Mouse (Mus musculus) forebrain, embryonic 10.5 days (tissue): ENCODE results near the gene Spats2l. TPM values are rescaled to one million over a fixed set of nuclear protein-coding genes. Genes with fewer than 3 reads are reported as not detected.

Experiments
- DNase-seq: peaks from one replicate; pipeline ENCODE4 v3.0.0-alpha.2; 2017; ENCODE audit warnings: low spot score; ENCODE audit errors: extremely low spot score
- H3K27ac ChIP-seq: fragments of 300-500 bp; sonication (generic); 2 replicates; pipeline ENCODE4 v1.5.1; 2016; ENCODE audit warnings: mild to moderate bottlenecking
- H3K27me3 ChIP-seq: fragments of 300-500 bp; sonication (generic); 2 replicates; pipeline ENCODE4 v1.6.1; 2016; ENCODE audit warnings: mild to moderate bottlenecking; ENCODE audit not compliant: poor library complexity, severe bottlenecking
- H3K36me3 ChIP-seq: fragments of 300-500 bp; sonication (generic); replicated peaks from 2 replicates; pipeline ENCODE4 v1.6.1; 2016; ENCODE audit warnings: mild to moderate bottlenecking, moderate library complexity
- H3K4me1 ChIP-seq: fragments of 300-500 bp; sonication (generic); 2 replicates; pipeline ENCODE4 v1.6.1; 2016
- H3K4me3 ChIP-seq: fragments of 300-500 bp; sonication (generic); 2 replicates; pipeline ENCODE4 v1.5.1; 2016; ENCODE audit warnings: mild to moderate bottlenecking, moderate library complexity
- H3K9me3 ChIP-seq: fragments of 300-500 bp; sonication (generic); 2 replicates; pipeline ENCODE4 v1.6.1; 2016; ENCODE audit warnings: mild to moderate bottlenecking, moderate library complexity
- WGBS: fragments of 180-500 bp; shearing (Covaris S2); methylation state at CpG from one replicate; pipeline ENCODE4 v1.1.7; 2016; 5-methylcytosine and 5-hydroxymethylcytosine counted together
- polyA plus RNA-seq: library from polyadenylated mRNA; unstranded; fragments of >200 nt; fragmentation: Nextera tagmentation; extraction: Ambion mirVana; gene quantifications from 2 replicates; pipeline ENCODE4 v1.2.1, GENCODE M21; 2016

Gene Spats2l
- polyA plus RNA-seq: 19.0 and 19.9 TPM in 2 replicates

- Histone ChIP-seq H3K27ac (peak within 1 kb of the TSS; percentile 95), H3K9me3 (no peaks in the 10 kb centered on the region), H3K36me3 (no peaks in the 10 kb centered on the region), H3K4me1 (peaks cover 38% of the 10 kb centered on the region), H3K4me3 (peak within 1 kb of the TSS; percentile 87), H3K27me3 (peaks cover 33% of the 10 kb centered on the region)
- WGBS: under 1% methylated on average over 22 of the region's 22 CpGs
- peak; percentile 69 for DNase-seq
These were observed at the start of gene Spats2l for GRCm38 (mm10) chr1:57774001-57774667. Gene Spats2l, plus strand, starts transcription at chr1:57774162.

GRCm38 (mm10) chr1:57725268-57725667 is 48.7 kb upstream of the Spats2l start:
- no peaks in the 10 kb centered on the region for H3K9me3 ChIP-seq
- 88% methylated on average over 5 of the region's 5 CpGs for WGBS
- DNase-seq: no peak
- H3K36me3 ChIP-seq: no peaks in the 10 kb centered on the region
- H3K4me1 ChIP-seq: peaks cover 5% of the 10 kb centered on the region; the same call in 1 of the 2 replicates
- H3K27ac ChIP-seq: no peak overlapping the region
- H3K4me3 ChIP-seq: no peak overlapping the region
- H3K27me3 ChIP-seq: no peaks in the 10 kb centered on the region

GRCm38 (mm10) chr1:57735877-57736276 is 38.1 kb upstream of the Spats2l start:
- no peaks in the 10 kb centered on the region for H3K36me3 ChIP-seq

GRCm38 (mm10) chr1:57741740-57742139 is 32.2 kb upstream of the Spats2l start:
- no peak overlapping the region for H3K27ac ChIP-seq
- 91% methylated on average over 8 of the region's 8 CpGs for WGBS
- no peaks in the 10 kb centered on the region for H3K9me3 ChIP-seq
- DNase-seq: no peak
- peaks cover 10% of the 10 kb centered on the region for H3K4me1 ChIP-seq
- no peaks in the 10 kb centered on the region for H3K36me3 ChIP-seq
- H3K4me3 ChIP-seq: no peak overlapping the region
- H3K27me3 ChIP-seq: no peaks in the 10 kb centered on the region

More at GRCm38 (mm10) chr1:57735877-57736276, 38.1 kb upstream of the Spats2l start:
- Histone ChIP-seq H3K27ac (no peak overlapping the region), H3K9me3 (no peaks in the 10 kb centered on the region), H3K27me3 (no peaks in the 10 kb centered on the region), H3K4me1 (no peaks in the 10 kb centered on the region), H3K4me3 (no peak overlapping the region)
- WGBS: 45% methylated on average over 4 of the region's 4 CpGs
- no peak for DNase-seq

- Histone ChIP-seq H3K27ac (no peak overlapping the region), H3K4me3 (no peak overlapping the region), H3K4me1 (peaks cover 10% of the 10 kb centered on the region), H3K27me3 (no peaks in the 10 kb centered on the region), H3K36me3 (no peaks in the 10 kb centered on the region), H3K9me3 (no peaks in the 10 kb centered on the region)
- no peak for DNase-seq
- WGBS: 93% methylated on average over 2 of the region's 2 CpGs
These were observed 31.7 kb upstream of the Spats2l start for GRCm38 (mm10) chr1:57742266-57742665.

- no peak overlapping the region for H3K4me3 ChIP-seq
- no peak overlapping the region for H3K27ac ChIP-seq
- DNase-seq: no peak
These were observed 22.2 kb upstream of the Spats2l start for GRCm38 (mm10) chr1:57751781-57752180.

GRCm38 (mm10) chr1:57766396-57766795 is 7.6 kb upstream of the Spats2l start:
- no peak for DNase-seq
- WGBS: 95% methylated on average over 7 of the region's 7 CpGs
- no peaks in the 10 kb centered on the region for H3K9me3 ChIP-seq
- H3K4me3 ChIP-seq: no peak overlapping the region
- no peaks in the 10 kb centered on the region for H3K36me3 ChIP-seq
- H3K27ac ChIP-seq: no peak overlapping the region
- no peaks in the 10 kb centered on the region for H3K27me3 ChIP-seq
- no peaks in the 10 kb centered on the region for H3K4me1 ChIP-seq

More at GRCm38 (mm10) chr1:57751781-57752180, 22.2 kb upstream of the Spats2l start:
- H3K9me3 ChIP-seq: no peaks in the 10 kb centered on the region
- no peaks in the 10 kb centered on the region for H3K4me1 ChIP-seq
- no peaks in the 10 kb centered on the region for H3K27me3 ChIP-seq
- 92% methylated on average over 3 of the region's 3 CpGs for WGBS
- no peaks in the 10 kb centered on the region for H3K36me3 ChIP-seq

- Histone ChIP-seq H3K27ac (no peak overlapping the region), H3K4me1 (peaks cover 38% of the 10 kb centered on the region), H3K9me3 (no peaks in the 10 kb centered on the region), H3K36me3 (no peaks in the 10 kb centered on the region), H3K4me3 (no peak overlapping the region), H3K27me3 (peaks cover 25% of the 10 kb centered on the region)
- 85% methylated on average over 5 of the region's 5 CpGs for WGBS
- no peak for DNase-seq
These were observed 636 bp upstream of the Spats2l start for GRCm38 (mm10) chr1:57773326-57773725.

- Histone ChIP-seq H3K4me1 (peaks cover 38% of the 10 kb centered on the region), H3K36me3 (no peaks in the 10 kb centered on the region), H3K9me3 (no peaks in the 10 kb centered on the region), H3K27me3 (peaks cover 41% of the 10 kb centered on the region), H3K27ac (peak overlapping the region; percentile 95), H3K4me3 (peak overlapping the region; percentile 87)
- peak; percentile 73 for DNase-seq
- WGBS: under 1% methylated on average over 110 of the region's 113 CpGs
These were observed 920 bp downstream of the Spats2l start for GRCm38 (mm10) chr1:57774668-57775495.

GRCm38 (mm10) chr1:57775496-57775790 is 1.5 kb downstream of the Spats2l start:
- H3K27ac ChIP-seq: peak overlapping the region; percentile 95
- 0% methylated on average over 14 of the region's 14 CpGs for WGBS
- no peaks in the 10 kb centered on the region for H3K9me3 ChIP-seq
- H3K4me3 ChIP-seq: peak overlapping the region; percentile 87
- no peaks in the 10 kb centered on the region for H3K36me3 ChIP-seq
- peaks cover 46% of the 10 kb centered on the region for H3K27me3 ChIP-seq
- DNase-seq: no peak
- peaks cover 38% of the 10 kb centered on the region for H3K4me1 ChIP-seq

- Histone ChIP-seq H3K36me3 (no peaks in the 10 kb centered on the region), H3K27ac (no peak overlapping the region), H3K4me3 (peak overlapping the region; percentile 87; the same call in 1 of the 2 replicates), H3K4me1 (peaks cover 38% of the 10 kb centered on the region), H3K27me3 (peaks cover 43% of the 10 kb centered on the region), H3K9me3 (no peaks in the 10 kb centered on the region)
- peak; percentile 30 for DNase-seq
- WGBS: 19% methylated on average over 5 of the region's 5 CpGs
These were observed 2.8 kb downstream of the Spats2l start for GRCm38 (mm10) chr1:57776671-57777281.

- no peaks in the 10 kb centered on the region for H3K36me3 ChIP-seq
- 0 out of 2 replicates have a peak, but pooled peaks cover 4% of the 10 kb centered on the region for H3K4me1 ChIP-seq
- no peaks in the 10 kb centered on the region for H3K9me3 ChIP-seq
- no peak overlapping the region for H3K4me3 ChIP-seq
- H3K27ac ChIP-seq: no peak overlapping the region
- peaks cover 11% of the 10 kb centered on the region; the same call in 1 of the 2 replicates for H3K27me3 ChIP-seq
- WGBS: 85% methylated on average over 4 of the region's 4 CpGs
- no peak for DNase-seq
These were observed 10.3 kb downstream of the Spats2l start for GRCm38 (mm10) chr1:57784300-57784699.

- no peak for DNase-seq
- H3K36me3 ChIP-seq: no peaks in the 10 kb centered on the region
- no peak overlapping the region for H3K27ac ChIP-seq
- no peaks in the 10 kb centered on the region for H3K9me3 ChIP-seq
- H3K4me3 ChIP-seq: no peak overlapping the region
- no peaks in the 10 kb centered on the region for H3K4me1 ChIP-seq
- WGBS: 82% methylated on average over 5 of the region's 5 CpGs
- no peaks in the 10 kb centered on the region for H3K27me3 ChIP-seq
These were observed 15.9 kb downstream of the Spats2l start for GRCm38 (mm10) chr1:57789831-57790230.
